Mouse (Mus musculus) forebrain, embryonic 14.5 days (tissue): ENCODE measurements around the gene Slc9a1. TPM values are rescaled to one million over a fixed set of nuclear protein-coding genes. Genes with fewer than 3 reads are reported as not detected.
A peak's percentile ranks its signal among the peaks of the same experiment; 100 is the strongest.

Experiments used
- ATAC-seq: fragments of 200-750 bp; cut with Nextera tagmentation; 2 replicates; pipeline ENCODE4 v1.8.0; 2017; ENCODE audit warnings: mild to moderate bottlenecking, moderate library complexity
- DNase-seq: peaks from one replicate; pipeline ENCODE4 v3.0.0-alpha.2; 2015; ENCODE audit warnings: low spot score
- H3K27ac ChIP-seq: fragments of 300-500 bp; sonication (generic); 2 replicates; pipeline ENCODE4 v1.5.1; 2014; ENCODE audit warnings: low read depth, mild to moderate bottlenecking, control low read depth, low read length, moderate library complexity
- H3K27me3 ChIP-seq: fragments of 300-500 bp; sonication (generic); replicated peaks from 2 replicates; pipeline ENCODE4 v1.6.1; 2014; ENCODE audit warnings: low read length, control low read depth, mixed read lengths; ENCODE audit not compliant: control insufficient read depth, insufficient read depth
- H3K36me3 ChIP-seq: fragments of 300-500 bp; sonication (generic); 2 replicates; pipeline ENCODE4 v1.6.1; 2014; ENCODE audit warnings: low read length, control low read depth; ENCODE audit not compliant: control insufficient read depth, insufficient read depth
- H3K4me1 ChIP-seq: fragments of 300-500 bp; sonication (generic); 2 replicates; pipeline ENCODE4 v1.6.1; 2014; ENCODE audit warnings: antibody characterized with exemption, low read length, control low read depth; ENCODE audit not compliant: control insufficient read depth, insufficient read depth
- H3K4me2 ChIP-seq: fragments of 300-500 bp; sonication (generic); 2 replicates; pipeline ENCODE4 v1.6.1; 2014; ENCODE audit warnings: mild to moderate bottlenecking, control low read depth, low read length
- H3K4me3 ChIP-seq: fragments of 300-500 bp; sonication (generic); 2 replicates; pipeline ENCODE4 v1.5.1; 2014; ENCODE audit warnings: low read depth, low read length, control low read depth
- H3K9ac ChIP-seq: fragments of 300-500 bp; sonication (generic); 2 replicates; pipeline ENCODE4 v1.6.1; 2014; ENCODE audit warnings: mild to moderate bottlenecking, low read length, control low read depth, moderate library complexity
- H3K9me3 ChIP-seq: fragments of 300-500 bp; sonication (generic); replicated peaks from 2 replicates; pipeline ENCODE4 v1.6.1; 2016; ENCODE audit warnings: low read length, control low read depth, mixed read lengths; ENCODE audit not compliant: control insufficient read depth
- WGBS: fragments of 180-500 bp; shearing (Covaris S2); extraction: QIAGEN DNeasy Blood & Tissue Kit; methylation state at CpG from one replicate; pipeline ENCODE4 v1.1.7; 2014; 5-methylcytosine and 5-hydroxymethylcytosine counted together
- polyA plus RNA-seq: library from polyadenylated mRNA; unstranded; fragments of >200 nt; fragmentation: Nextera tagmentation; extraction: Ambion mirVana; gene quantifications from 2 replicates; pipeline ENCODE4 v1.2.1, GENCODE M21; 2014

The Slc9a1 gene
- polyA plus RNA-seq, 1 experiment from 2014 or later = 4.4 TPM

GRCm38 (mm10) chr4:133432560-133433171 is 63.2 kb downstream of the Slc9a1 start:
- Histone ChIP-seq H3K9me3 (no peaks in the 10 kb centered on the region), H3K36me3 (no peaks in the 10 kb centered on the region), H3K27ac (peak overlapping the region; percentile 81), H3K4me2 (peak overlapping the region; percentile 20; the same call in 1 of the 2 replicates), H3K4me1 (no peaks in the 10 kb centered on the region; the same call in none of the 2 replicates), H3K9ac (no peak overlapping the region), H3K27me3 (no peaks in the 10 kb centered on the region), H3K4me3 (no peak overlapping the region)
- WGBS = 16% methylated on average over 17 of the region's 17 CpGs
- ATAC-seq (peak; percentile 95), DNase-seq (peak; percentile 85)

- ATAC-seq = no peak
- Histone ChIP-seq H3K36me3 (no peaks in the 10 kb centered on the region), H3K4me3 (no peak overlapping the region), H3K9me3 (no peaks in the 10 kb centered on the region), H3K9ac (no peak overlapping the region), H3K4me2 (no peak overlapping the region), H3K27me3 (no peaks in the 10 kb centered on the region), H3K4me1 (peaks cover 10% of the 10 kb centered on the region), H3K27ac (no peak overlapping the region)
- no peak for DNase-seq
- 96% methylated on average over 11 of the region's 11 CpGs for WGBS
Measured at GRCm38 (mm10) chr4:133435921-133436320, 66.4 kb downstream of the Slc9a1 start.

GRCm38 (mm10) chr4:133439460-133440376 is 70.2 kb downstream of the Slc9a1 start:
- peak; percentile 92 for ATAC-seq
- peak overlapping the region; percentile 87 for H3K27ac ChIP-seq
- H3K36me3 ChIP-seq = no peaks in the 10 kb centered on the region
- H3K9ac ChIP-seq = peak overlapping the region; percentile 47
- no peaks in the 10 kb centered on the region for H3K27me3 ChIP-seq
- H3K9me3 ChIP-seq = no peaks in the 10 kb centered on the region
- peaks cover 12% of the 10 kb centered on the region for H3K4me1 ChIP-seq
- peak; percentile 85 for DNase-seq
- WGBS = 9% methylated on average over 17 of the region's 17 CpGs
- peak overlapping the region; percentile 42 for H3K4me2 ChIP-seq
- H3K4me3 ChIP-seq = peak overlapping the region; percentile 8; the same call in 1 of the 2 replicates

GRCm38 (mm10) chr4:133440377-133440795 is 70.9 kb downstream of the Slc9a1 start:
- whole genome bisulfite sequencing = 6% methylated on average over 6 of the region's 6 CpGs
- H3K4me2 ChIP-seq = peak overlapping the region; percentile 42
- H3K27ac ChIP-seq = peak overlapping the region; percentile 87
- H3K36me3 ChIP-seq = no peaks in the 10 kb centered on the region
- DNase-seq = no peak
- peak overlapping the region; percentile 8; the same call in 1 of the 2 replicates for H3K4me3 ChIP-seq
- ATAC-seq = peak; percentile 72
- peak overlapping the region; percentile 47 for H3K9ac ChIP-seq
- H3K27me3 ChIP-seq = no peaks in the 10 kb centered on the region
- H3K4me1 ChIP-seq = peaks cover 12% of the 10 kb centered on the region
- no peaks in the 10 kb centered on the region for H3K9me3 ChIP-seq

GRCm38 (mm10) chr4:133442194-133442593 is 72.7 kb downstream of the Slc9a1 start:
- ATAC-seq = no peak
- no peak overlapping the region for H3K4me2 ChIP-seq
- peaks cover 12% of the 10 kb centered on the region for H3K4me1 ChIP-seq
- no peaks in the 10 kb centered on the region for H3K27me3 ChIP-seq
- no peak overlapping the region for H3K4me3 ChIP-seq
- H3K9me3 ChIP-seq = no peaks in the 10 kb centered on the region
- H3K36me3 ChIP-seq = no peaks in the 10 kb centered on the region
- 54% methylated on average over 3 of the region's 3 CpGs for WGBS
- no peak overlapping the region for H3K9ac ChIP-seq
- no peak overlapping the region for H3K27ac ChIP-seq
- no peak for DNase-seq

GRCm38 (mm10) chr4:133443085-133443484 is 73.6 kb downstream of the Slc9a1 start:
- Histone ChIP-seq H3K27me3 (no peaks in the 10 kb centered on the region), H3K36me3 (no peaks in the 10 kb centered on the region), H3K9ac (no peak overlapping the region), H3K4me3 (no peak overlapping the region), H3K27ac (peak overlapping the region; percentile 17; the same call in 1 of the 2 replicates), H3K4me1 (peaks cover 12% of the 10 kb centered on the region), H3K9me3 (no peaks in the 10 kb centered on the region), H3K4me2 (no peak overlapping the region)
- 29% methylated on average over 5 of the region's 5 CpGs for WGBS
- ATAC-seq (no peak), DNase-seq (peak; percentile 25)

GRCm38 (mm10) chr4:133445727-133446126 is 76.2 kb downstream of the Slc9a1 start:
- ATAC-seq (no peak), DNase-seq (no peak)
- Histone ChIP-seq H3K27me3 (no peaks in the 10 kb centered on the region), H3K4me3 (no peak overlapping the region), H3K27ac (no peak overlapping the region), H3K4me1 (peaks cover 2% of the 10 kb centered on the region; the same call in 1 of the 2 replicates), H3K9me3 (no peaks in the 10 kb centered on the region), H3K4me2 (no peak overlapping the region), H3K9ac (no peak overlapping the region), H3K36me3 (no peaks in the 10 kb centered on the region)
- WGBS = 91% methylated on average over 5 of the region's 5 CpGs

- ATAC-seq = no peak
- Histone ChIP-seq H3K27ac (no peak overlapping the region), H3K4me1 (peaks cover 2% of the 10 kb centered on the region; the same call in 1 of the 2 replicates), H3K4me3 (no peak overlapping the region), H3K9ac (no peak overlapping the region), H3K36me3 (no peaks in the 10 kb centered on the region), H3K9me3 (no peaks in the 10 kb centered on the region), H3K27me3 (no peaks in the 10 kb centered on the region), H3K4me2 (no peak overlapping the region)
- 60% methylated on average over 5 of the region's 5 CpGs for WGBS
- DNase-seq = no peak
Measured at GRCm38 (mm10) chr4:133447366-133447765, 77.9 kb downstream of the Slc9a1 start.
